Mouse (Mus musculus): Measurements from ENCODE around the gene Kirrel. TPM values are rescaled to one million over a fixed set of nuclear protein-coding genes. Genes with fewer than 3 reads are reported as not detected.

Kirrel gene
- total and polyA plus RNA-seq, 3 experiments = not detected

- Histone ChIP-seq H3K9me3 (replicated peaks; ENCODE audit: insufficient read depth, low read length) (no peaks in the 10 kb centered on the region), H3K9ac (ENCODE audit: control insufficient read depth, low read depth, low read length, poor library complexity, severe bottlenecking) (no peak overlapping the region), H3K79me2 (ENCODE audit: control insufficient read depth, insufficient read depth, low read length, poor library complexity) (no peaks in the 10 kb centered on the region), H3K4me1 (ENCODE audit: control insufficient read depth in 1 of 2, insufficient read depth in 2 of 2, low read length in 2 of 2) (no peaks in the 10 kb centered on the region), H3K36me3 (ENCODE audit: control insufficient read depth in 1 of 2, insufficient read depth in 2 of 2, low read length in 2 of 2) (no peaks in the 10 kb centered on the region), H3K27ac (ENCODE audit: control insufficient read depth, low read depth, low read length) (no peak overlapping the region), H3K4me3 (ENCODE audit: control insufficient read depth in 1 of 2, insufficient read depth in 1 of 2, low read depth in 2 of 2, low read length in 2 of 2) (no peak overlapping the region), H3K27me3 (ENCODE audit: control insufficient read depth in 1 of 2, insufficient read depth in 2 of 2, low read length in 2 of 2) (no peaks in the 10 kb centered on the region)
- TF ChIP-seq USF2 (IDR thresholded peaks at IDR 0.05; ENCODE audit: borderline replicate concordance in 1 of 2, insufficient read depth in 1 of 2, low read depth in 1 of 2, low read length in 2 of 2) (no peak), E2F4 (IDR thresholded peaks at IDR 0.05; ENCODE audit: borderline replicate concordance, low read depth, low read length) (no peak), USF1 (IDR thresholded peaks at IDR 0.05; ENCODE audit: low read depth, low read length) (no peak), TCF12 (IDR thresholded peaks at IDR 0.05; ENCODE audit: low read depth, low read length) (no peak), KAT2A (conservative IDR thresholded peaks at IDR 0.05; ENCODE audit: low read depth, low read length) (no peak), TAL1 (IDR thresholded peaks at IDR 0.05; ENCODE audit: low read length) (no peak), MEF2A (IDR thresholded peaks at IDR 0.05; ENCODE audit: extremely low read depth, insufficient replicate concordance, low read depth, low read length, poor library complexity, severe bottlenecking) (no peak), GATA1 (IDR thresholded peaks at IDR 0.05; ENCODE audit: low read depth, low read length) (no peak), NRF1 (IDR thresholded peaks at IDR 0.05; ENCODE audit: insufficient read depth, low read depth, low read length, poor library complexity, severe bottlenecking) (no peak), JUND (IDR thresholded peaks at IDR 0.05; ENCODE audit: low read depth, low read length) (no peak), ZNF384 (IDR thresholded peaks at IDR 0.05; ENCODE audit: low read depth, low read length) (no peak), TBP (IDR thresholded peaks at IDR 0.05; ENCODE audit: low read depth, low read length) (no peak), ZC3H11A (IDR thresholded peaks at IDR 0.05; ENCODE audit: low read depth, low read length) (no peak), POLR2AphosphoS2 (IDR thresholded peaks at IDR 0.05; ENCODE audit: low read length) (no peak), MAX (IDR thresholded peaks at IDR 0.05; ENCODE audit: low read length) (no peak), ZKSCAN1 (IDR thresholded peaks at IDR 0.05; ENCODE audit: low read depth, low read length) (no peak), CHD2 (IDR thresholded peaks at IDR 0.05; ENCODE audit: low read length) (no peak), ZMIZ1 (IDR thresholded peaks at IDR 0.05; ENCODE audit: low read depth, low read length) (no peak)
- no peak for DNase-seq (ENCODE audit: low read depth, low spot score)
Measured at GRCm38 (mm10) chr3:87195041-87195440, 20.5 kb upstream of the Kirrel start.

GRCm38 (mm10) chr3:87194591-87194990 is 20.0 kb upstream of the Kirrel start:
- H3K27me3 ChIP-seq (ENCODE audit: control insufficient read depth in 1 of 2, insufficient read depth in 2 of 2, low read length in 2 of 2) = no peaks in the 10 kb centered on the region
- no peak overlapping the region for H3K4me3 ChIP-seq (ENCODE audit: control insufficient read depth in 1 of 2, insufficient read depth in 1 of 2, low read depth in 2 of 2, low read length in 2 of 2)
- H3K36me3 ChIP-seq (ENCODE audit: control insufficient read depth in 1 of 2, insufficient read depth in 2 of 2, low read length in 2 of 2) = no peaks in the 10 kb centered on the region
- no peaks in the 10 kb centered on the region for H3K4me1 ChIP-seq (ENCODE audit: control insufficient read depth in 1 of 2, insufficient read depth in 2 of 2, low read length in 2 of 2)
- no peak overlapping the region for H3K27ac ChIP-seq (ENCODE audit: control insufficient read depth, low read depth, low read length)
- no peak for TF ChIP-seq UBTF (IDR thresholded peaks at IDR 0.05; ENCODE audit: borderline replicate concordance, insufficient read depth, low read depth, low read length)
- TF ChIP-seq TCF12 (IDR thresholded peaks at IDR 0.05; ENCODE audit: low read depth, low read length) = no peak
- no peak for TF ChIP-seq NELFE (IDR thresholded peaks at IDR 0.05; ENCODE audit: low read depth, low read length)
- TF ChIP-seq EP300 (IDR thresholded peaks at IDR 0.05; ENCODE audit: low read depth in 1 of 2, low read length in 2 of 2) = no peak
- no peak for TF ChIP-seq SMC3 (IDR thresholded peaks at IDR 0.05; ENCODE audit: low read depth, low read length)
- TF ChIP-seq POLR2AphosphoS5 (IDR thresholded peaks at IDR 0.05; ENCODE audit: borderline replicate concordance, low read depth, low read length) = no peak
- TF ChIP-seq MYC (IDR thresholded peaks at IDR 0.05; ENCODE audit: low read depth, low read length) = no peak
- no peak overlapping the region for H3K9ac ChIP-seq (ENCODE audit: control insufficient read depth, low read depth, low read length, poor library complexity, severe bottlenecking)
- H3K9me3 ChIP-seq (replicated peaks; ENCODE audit: insufficient read depth, low read length) = no peaks in the 10 kb centered on the region
- H3K79me2 ChIP-seq (ENCODE audit: control insufficient read depth, insufficient read depth, low read length, poor library complexity) = no peaks in the 10 kb centered on the region
- DNase-seq (ENCODE audit: low read depth, low spot score) = peak; percentile 9

Data from MEL (cell line).